Mouse (Mus musculus) retina, adult 2 months (tissue): ENCODE data around the gene Zmat3.

Experiments used
- DNase-seq: peaks from one replicate; pipeline ENCODE4 v3.0.0-alpha.2; 2012; ENCODE audit warnings: low read depth, low spot score

The Zmat3 gene

GRCm38 (mm10) chr3:32372470-32372869 lies 6.7 kb upstream of the Zmat3 start:
- no peak for DNase-seq

GRCm38 (mm10) chr3:32371957-32372356 lies 6.1 kb upstream of the Zmat3 start:
- DNase-seq: no peak

- DNase-seq: no peak
Measured at GRCm38 (mm10) chr3:32367516-32367915, 1.7 kb upstream of the Zmat3 start.

GRCm38 (mm10) chr3:32366246-32366734 lies 476 bp upstream of the Zmat3 start:
- no peak for DNase-seq

GRCm38 (mm10) chr3:32364841-32365545 lies 821 bp downstream of the Zmat3 start:
- DNase-seq: peak; percentile 16

GRCm38 (mm10) chr3:32364195-32364594 lies 1.6 kb downstream of the Zmat3 start:
- DNase-seq: no peak

- DNase-seq: no peak
Measured at GRCm38 (mm10) chr3:32361221-32361620, 4.6 kb downstream of the Zmat3 start.

GRCm38 (mm10) chr3:32347881-32348280 lies 17.9 kb downstream of the Zmat3 start:
- no peak for DNase-seq

- no peak for DNase-seq
Measured at GRCm38 (mm10) chr3:32345249-32345648, 20.6 kb downstream of the Zmat3 start.

GRCm38 (mm10) chr3:32344825-32345224 lies 21.0 kb downstream of the Zmat3 start:
- no peak for DNase-seq

- no peak for DNase-seq
Measured at GRCm38 (mm10) chr3:32343371-32343770, 22.4 kb downstream of the Zmat3 start.

- DNase-seq: no peak
Measured at GRCm38 (mm10) chr3:32341434-32341833, 24.4 kb downstream of the Zmat3 start.

- DNase-seq: no peak
Measured at GRCm38 (mm10) chr3:32338231-32338630, 27.6 kb downstream of the Zmat3 start.

- no peak for DNase-seq
Measured at GRCm38 (mm10) chr3:32337770-32338169, 28.0 kb downstream of the Zmat3 start.

GRCm38 (mm10) chr3:32334901-32335300 lies 30.9 kb downstream of the Zmat3 start:
- DNase-seq: no peak

- peak; percentile 69 for DNase-seq
Measured at GRCm38 (mm10) chr3:32333456-32334086, 32.2 kb downstream of the Zmat3 start.

GRCm38 (mm10) chr3:32317901-32318416 lies 47.9 kb downstream of the Zmat3 start:
- no peak for DNase-seq

- no peak for DNase-seq
Measured at GRCm38 (mm10) chr3:32317165-32317900, 48.5 kb downstream of the Zmat3 start.

GRCm38 (mm10) chr3:32314746-32315145 lies 51.1 kb downstream of the Zmat3 start:
- no peak for DNase-seq

- no peak for DNase-seq
Measured at GRCm38 (mm10) chr3:32304171-32304570, 61.6 kb downstream of the Zmat3 start.

GRCm38 (mm10) chr3:32292001-32292400 lies 73.8 kb downstream of the Zmat3 start:
- DNase-seq: no peak
